Mouse (Mus musculus) MEL (cell line): ENCODE results near the gene Gm9745. TPM values are rescaled to one million over a fixed set of nuclear protein-coding genes. Genes with fewer than 3 reads are reported as not detected.
A peak's percentile ranks its signal among the peaks of the same experiment; 100 is the strongest.

Experiments used
- DNase-seq: peaks from one replicate; pipeline ENCODE4 v3.0.0; 2011; ENCODE audit warnings: low read depth, low spot score
- H3K27ac ChIP-seq: 2 replicates; pipeline ENCODE4 v1.5.1; 2012; ENCODE audit warnings: low read depth, mild to moderate bottlenecking, control low read depth, low read length, moderate library complexity; ENCODE audit not compliant: control insufficient read depth
- H3K27me3 ChIP-seq, 2 experiments: fragments of 150-350 bp in 1 of 2; sonication (generic) in 1 of 2; 2 replicates each; pipeline ENCODE4 v1.6.1; 2012; ENCODE audit warnings: low read length in 2 of 2, mild to moderate bottlenecking in 2 of 2, improper control_type of control experiment in 1 of 2, moderate library complexity in 1 of 2; ENCODE audit not compliant: insufficient read depth in 2 of 2, control insufficient read depth in 1 of 2
- H3K36me3 ChIP-seq, 2 experiments: 2 replicates each; pipeline ENCODE4 v1.6.1; 2012 to 2014; ENCODE audit warnings: low read length in 2 of 2, improper control_type of control experiment in 1 of 2, inconsistent platforms in 1 of 2, mild to moderate bottlenecking in 1 of 2; ENCODE audit not compliant: insufficient read depth in 2 of 2, control insufficient read depth in 1 of 2
- H3K4me1 ChIP-seq, 2 experiments: fragments of 150-350 bp in 1 of 2; sonication (generic) in 1 of 2; 2 replicates each; pipeline ENCODE4 v1.6.1; 2012; ENCODE audit warnings: low read length in 2 of 2, improper control_type of control experiment in 1 of 2, mild to moderate bottlenecking in 1 of 2; ENCODE audit not compliant: insufficient read depth in 2 of 2, control insufficient read depth in 1 of 2
- H3K4me3 ChIP-seq, 2 experiments: fragments of 150-350 bp in 1 of 2; sonication (generic) in 1 of 2; 2 replicates each; pipeline ENCODE4 v1.5.1; 2012; ENCODE audit warnings: low read depth in 2 of 2, low read length in 2 of 2, mild to moderate bottlenecking in 2 of 2, moderate library complexity in 2 of 2, control low read depth in 1 of 2, improper control_type of control experiment in 1 of 2; ENCODE audit not compliant: control insufficient read depth in 1 of 2, insufficient read depth in 1 of 2
- H3K79me2 ChIP-seq: 2 replicates; pipeline ENCODE4 v1.6.1; 2012; ENCODE audit warnings: mild to moderate bottlenecking, low read length, moderate library complexity; ENCODE audit not compliant: control insufficient read depth, poor library complexity, insufficient read depth
- H3K9ac ChIP-seq: 2 replicates; pipeline ENCODE4 v1.6.1; 2012; ENCODE audit warnings: low read depth, mild to moderate bottlenecking, control low read depth, low read length, moderate library complexity; ENCODE audit not compliant: control insufficient read depth, poor library complexity, severe bottlenecking
- H3K9me3 ChIP-seq: fragments of 150-350 bp; sonication (generic); replicated peaks from 2 replicates; pipeline ENCODE4 v1.6.1; 2012; ENCODE audit warnings: mild to moderate bottlenecking, low read length, improper control_type of control experiment, moderate library complexity; ENCODE audit not compliant: insufficient read depth
- CHD1 ChIP-seq: IDR thresholded peaks from 2 replicates; pipeline ENCODE4 v1.6.1; 2012; ENCODE audit warnings: low read depth, mild to moderate bottlenecking, inconsistent platforms, low read length, improper control_type of control experiment
- CTCF ChIP-seq, 3 experiments: IDR thresholded peaks in 2 of 3; conservative IDR thresholded peaks in 1 of 3; 2 replicates each; pipeline ENCODE4 v1.5.1; 2011 to 2012; ENCODE audit warnings: low read length in 3 of 3, low read depth in 2 of 3, mild to moderate bottlenecking in 2 of 3, improper control_type of control experiment in 1 of 3, inconsistent platforms in 1 of 3, mixed read lengths in 1 of 3, moderate library complexity in 1 of 3; ENCODE audit not compliant: control insufficient read depth in 1 of 3, insufficient read depth in 1 of 3, poor library complexity in 1 of 3, severe bottlenecking in 1 of 3
- E2F4 ChIP-seq: IDR thresholded peaks from 2 replicates; pipeline ENCODE4 v1.6.1; 2011; ENCODE audit warnings: low read depth, low read length, improper control_type of control experiment, borderline replicate concordance
- ELF1 ChIP-seq: IDR thresholded peaks from 2 replicates; pipeline ENCODE4 v1.6.1; 2014; ENCODE audit warnings: low read depth, mild to moderate bottlenecking, inconsistent platforms, low read length, improper control_type of control experiment, moderate library complexity
- ETS1 ChIP-seq: IDR thresholded peaks from 2 replicates; pipeline ENCODE4 v1.6.1; 2012; ENCODE audit warnings: low read depth, mild to moderate bottlenecking, inconsistent platforms, low read length, improper control_type of control experiment, moderate library complexity
- GABPA ChIP-seq: IDR thresholded peaks from 2 replicates; pipeline ENCODE4 v1.6.1; 2012; ENCODE audit warnings: low read depth, mild to moderate bottlenecking, inconsistent platforms, low read length, improper control_type of control experiment, moderate library complexity
- GATA1 ChIP-seq: IDR thresholded peaks from 2 replicates; pipeline ENCODE4 v1.6.1; 2011; ENCODE audit warnings: low read depth, low read length, improper control_type of control experiment
- KAT2A ChIP-seq: conservative IDR thresholded peaks from 2 replicates; pipeline ENCODE4 v1.6.1; 2012; ENCODE audit warnings: low read depth, low read length, improper control_type of control experiment, inconsistent platforms
- MAFK ChIP-seq: IDR thresholded peaks from 2 replicates; pipeline ENCODE4 v1.6.1; 2011; ENCODE audit warnings: low read depth, mild to moderate bottlenecking, low read length, improper control_type of control experiment, borderline replicate concordance
- MAX ChIP-seq: IDR thresholded peaks from 2 replicates; pipeline ENCODE4 v1.6.1; 2011; ENCODE audit warnings: low read length, improper control_type of control experiment
- MAZ ChIP-seq: IDR thresholded peaks from 2 replicates; pipeline ENCODE4 v1.6.1; 2012; ENCODE audit warnings: low read depth, mild to moderate bottlenecking, inconsistent platforms, low read length, improper control_type of control experiment
- MEF2A ChIP-seq: IDR thresholded peaks from 2 replicates; pipeline ENCODE4 v1.6.1; 2014; ENCODE audit warnings: low read depth, mild to moderate bottlenecking, inconsistent platforms, low read length, improper control_type of control experiment; ENCODE audit not compliant: poor library complexity, insufficient replicate concordance, severe bottlenecking; ENCODE audit errors: extremely low read depth
- MYB ChIP-seq: IDR thresholded peaks from 2 replicates; pipeline ENCODE4 v1.6.1; 2011; ENCODE audit warnings: mild to moderate bottlenecking, low read depth, low read length, improper control_type of control experiment
- POLR2A ChIP-seq, 2 experiments: IDR thresholded peaks; 2 replicates each; pipeline ENCODE4 v1.6.1; 2011 to 2012; ENCODE audit warnings: low read length in 2 of 2, mild to moderate bottlenecking in 2 of 2, control low read depth in 1 of 2, improper control_type of control experiment in 1 of 2, low read depth in 1 of 2, moderate library complexity in 1 of 2; ENCODE audit not compliant: control insufficient read depth in 1 of 2, insufficient read depth in 1 of 2, poor library complexity in 1 of 2
- RAD21 ChIP-seq: IDR thresholded peaks from 2 replicates; pipeline ENCODE4 v1.6.1; 2011; ENCODE audit warnings: mild to moderate bottlenecking, low read depth, low read length, improper control_type of control experiment
- RCOR1 ChIP-seq: IDR thresholded peaks from 2 replicates; pipeline ENCODE4 v1.6.1; 2012; ENCODE audit warnings: low read depth, mild to moderate bottlenecking, inconsistent platforms, low read length, improper control_type of control experiment
- SMC3 ChIP-seq: IDR thresholded peaks from 2 replicates; pipeline ENCODE4 v1.6.1; 2011; ENCODE audit warnings: low read depth, low read length, improper control_type of control experiment
- TAL1 ChIP-seq: IDR thresholded peaks from 2 replicates; pipeline ENCODE4 v1.6.1; 2012; ENCODE audit warnings: mild to moderate bottlenecking, inconsistent platforms, low read length, moderate library complexity, mixed read lengths
- TBP ChIP-seq: IDR thresholded peaks from 2 replicates; pipeline ENCODE4 v1.8.0; 2011; ENCODE audit warnings: low read depth, low read length, improper control_type of control experiment
- TCF12 ChIP-seq: IDR thresholded peaks from 2 replicates; pipeline ENCODE4 v1.6.1; 2014; ENCODE audit warnings: low read depth, mild to moderate bottlenecking, inconsistent platforms, low read length, improper control_type of control experiment, moderate library complexity
- UBTF ChIP-seq: IDR thresholded peaks from 2 replicates; pipeline ENCODE4 v1.6.1; 2012; ENCODE audit warnings: low read depth, mild to moderate bottlenecking, inconsistent platforms, low read length, improper control_type of control experiment, moderate library complexity, borderline replicate concordance; ENCODE audit not compliant: insufficient read depth
- USF1 ChIP-seq: IDR thresholded peaks from 2 replicates; pipeline ENCODE4 v1.6.1; 2014; ENCODE audit warnings: low read depth, mild to moderate bottlenecking, inconsistent platforms, low read length, improper control_type of control experiment, moderate library complexity
- USF2 ChIP-seq, 2 experiments: IDR thresholded peaks; 2 replicates each; pipeline ENCODE4 v1.6.1; 2011 to 2012; ENCODE audit warnings: improper control_type of control experiment in 2 of 2, low read length in 2 of 2, borderline replicate concordance in 1 of 2, inconsistent platforms in 1 of 2, low read depth in 1 of 2, mild to moderate bottlenecking in 1 of 2; ENCODE audit not compliant: insufficient read depth in 1 of 2
- ZMIZ1 ChIP-seq: IDR thresholded peaks from 2 replicates; pipeline ENCODE4 v1.6.1; 2012; ENCODE audit warnings: low read depth, mild to moderate bottlenecking, inconsistent platforms, low read length, improper control_type of control experiment, moderate library complexity
- ZNF384 ChIP-seq: IDR thresholded peaks from 2 replicates; pipeline ENCODE4 v1.6.1; 2012; ENCODE audit warnings: low read depth, mild to moderate bottlenecking, inconsistent platforms, low read length, improper control_type of control experiment
- polyA plus RNA-seq, 2 experiments: library from polyadenylated mRNA; stranded (reverse) in 1 of 2; unstranded in 1 of 2; fragments of >175 nt in 1 of 2; fragments of >200 nt in 1 of 2; gene quantifications; 2 replicates each; pipeline versions ENCODE4 v1.2.1 to v1.2.4; 2012; ENCODE audit warnings: low replicate concordance in 2 of 2, low read depth in 1 of 2; ENCODE audit not compliant: insufficient read length in 2 of 2, insufficient read depth in 1 of 2, missing spikeins in 1 of 2
- total RNA-seq: library from RNA; depleted of rRNA; stranded (reverse); fragments of 300-350 nt; gene quantifications from 2 replicates; pipeline ENCODE4 v1.2.3, GENCODE M21; 2012

Gm9745 gene
- total and polyA plus RNA-seq, 3 experiments: not detected

DNA sequence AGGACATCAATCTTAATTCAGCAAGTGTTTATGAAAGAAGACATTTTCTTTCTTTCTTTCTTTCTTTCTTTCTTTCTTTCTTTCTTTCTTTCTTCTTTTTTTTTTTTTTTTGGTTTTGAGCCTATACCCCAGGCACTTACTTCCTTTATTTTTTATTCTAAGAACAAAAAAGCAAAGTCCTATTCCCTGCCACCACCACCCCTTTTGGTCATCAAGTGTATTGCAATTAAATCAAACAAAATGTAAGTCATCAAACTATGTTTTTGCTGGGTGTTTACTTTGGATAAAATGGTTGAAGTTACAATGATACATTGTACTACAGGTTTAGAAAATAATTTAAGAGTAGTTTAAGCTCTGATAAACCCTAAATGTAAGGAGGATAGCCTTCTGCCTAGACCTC, 24.3 kb upstream of the Gm9745 start:
- Histone ChIP-seq H3K9me3 (no peaks in the 10 kb centered on the region), H3K27me3 (no peaks in the 10 kb centered on the region), H3K27ac (no peak overlapping the region), H3K79me2 (0 out of 2 replicates have a peak, but pooled peaks cover 1% of the 10 kb centered on the region), H3K9ac (no peak overlapping the region), H3K4me1 (peaks cover 2 to 14% of the 10 kb centered on the region in 2 experiments), H3K36me3 (peaks cover 20 to 45% of the 10 kb centered on the region in 2 experiments), H3K4me3 (no peak overlapping the region)
- TF ChIP-seq MAZ (no peak), TAL1 (no peak), TBP (no peak), MAX (no peak), CTCF (IDR thresholded peaks at IDR 0.05 in 2 of 3, conservative IDR thresholded peaks at IDR 0.05 in 1 of 3; ENCODE audit: control insufficient read depth in 1 of 3, insufficient read depth in 1 of 3, low read depth in 2 of 3, low read length in 3 of 3, poor library complexity in 1 of 3, severe bottlenecking in 1 of 3) (peak in 1 of 3 experiments; percentile 21; a peak in 3 of 6 replicates), ETS1 (no peak), CHD1 (no peak), RAD21 (peak; percentile 1; the same call in 1 of the 2 replicates), TCF12 (no peak), RCOR1 (no peak), GATA1 (no peak), MYB (no peak), MEF2A (no peak), ZNF384 (0 out of 2 replicates have a peak, but pooled peaks have one; percentile 21), ZMIZ1 (no peak), MAFK (no peak), KAT2A (no peak), USF1 (no peak), SMC3 (no peak), E2F4 (no peak)
- peak; percentile 40 for DNase-seq

DNA sequence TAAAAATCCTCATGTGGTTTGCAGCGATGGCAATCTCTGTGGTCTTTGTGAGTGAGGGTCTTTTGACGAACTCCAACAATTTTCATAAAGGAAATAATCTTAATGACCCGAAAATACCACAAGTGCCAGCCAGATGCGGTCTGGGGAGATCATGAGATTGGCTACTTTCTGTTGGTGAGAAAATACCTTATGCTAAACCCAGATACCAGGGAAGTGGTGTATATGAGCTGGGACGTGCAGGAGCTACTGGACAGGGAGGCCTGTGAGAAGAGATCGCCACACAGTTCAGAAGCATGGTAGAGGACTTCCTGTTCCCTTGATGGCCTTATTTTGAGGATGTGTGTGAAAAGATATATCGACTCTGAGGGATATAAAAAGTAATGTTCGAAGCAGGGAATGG, 19.7 kb upstream of the Gm9745 start:
- Histone ChIP-seq H3K27me3 (no peaks in the 10 kb centered on the region), H3K79me2 (0 out of 2 replicates have a peak, but pooled peaks cover 1% of the 10 kb centered on the region), H3K4me3 (no peak overlapping the region), H3K36me3 (peaks cover 3 to 20% of the 10 kb centered on the region in 2 experiments), H3K27ac (no peak overlapping the region), H3K4me1 (peaks cover 1 to 2% of the 10 kb centered on the region in 2 experiments; a peak in 2 of 4 replicates), H3K9me3 (no peaks in the 10 kb centered on the region), H3K9ac (no peak overlapping the region)
- DNase-seq: no peak
- TF ChIP-seq UBTF (no peak), ETS1 (no peak), GABPA (no peak), USF2 (IDR thresholded peaks at IDR 0.05; ENCODE audit: borderline replicate concordance in 1 of 2, insufficient read depth in 1 of 2, low read depth in 1 of 2, low read length in 2 of 2) (no peak), POLR2A (IDR thresholded peaks at IDR 0.05; ENCODE audit: control insufficient read depth in 1 of 2, insufficient read depth in 1 of 2, low read depth in 1 of 2, low read length in 2 of 2, poor library complexity in 1 of 2) (no peak), ELF1 (no peak), RCOR1 (no peak)
